Mouse (Mus musculus) neural tube, embryonic 15.5 days (tissue): Measurements from ENCODE around the gene Wnt7a. TPM values are rescaled to one million over a fixed set of nuclear protein-coding genes. Genes with fewer than 3 reads are reported as not detected.

Experiments used
- ATAC-seq: fragments of 200-750 bp; cut with Nextera tagmentation; 2 replicates; pipeline ENCODE4 v1.8.0; 2017; ENCODE audit warnings: mild to moderate bottlenecking, moderate TSS enrichment, moderate library complexity; ENCODE audit not compliant: low FRiP score
- H3K27ac ChIP-seq: fragments of 300-500 bp; sonication (generic); replicated peaks from 2 replicates; pipeline ENCODE4 v1.5.1; 2015; ENCODE audit warnings: mild to moderate bottlenecking, inconsistent platforms
- H3K27me3 ChIP-seq: fragments of 300-500 bp; sonication (generic); replicated peaks from 2 replicates; pipeline ENCODE4 v1.6.1; 2015; ENCODE audit warnings: inconsistent platforms
- H3K36me3 ChIP-seq: fragments of 300-500 bp; sonication (generic); 2 replicates; pipeline ENCODE4 v1.6.1; 2015; ENCODE audit warnings: inconsistent platforms
- H3K4me1 ChIP-seq: fragments of 300-500 bp; sonication (generic); 2 replicates; pipeline ENCODE4 v1.6.1; 2015; ENCODE audit warnings: inconsistent platforms
- H3K4me2 ChIP-seq: fragments of 300-500 bp; sonication (generic); 2 replicates; pipeline ENCODE4 v1.6.1; 2015; ENCODE audit warnings: inconsistent platforms, mild to moderate bottlenecking, moderate library complexity
- H3K4me3 ChIP-seq: fragments of 300-500 bp; sonication (generic); replicated peaks from 2 replicates; pipeline ENCODE4 v1.5.1; 2015; ENCODE audit warnings: mild to moderate bottlenecking, inconsistent platforms
- H3K9ac ChIP-seq: fragments of 300-500 bp; sonication (generic); replicated peaks from 2 replicates; pipeline ENCODE4 v1.6.1; 2015; ENCODE audit warnings: mild to moderate bottlenecking, inconsistent platforms
- H3K9me3 ChIP-seq: fragments of 300-500 bp; sonication (generic); replicated peaks from 2 replicates; pipeline ENCODE4 v1.6.1; 2016; ENCODE audit warnings: inconsistent platforms
- WGBS: fragments of 180-500 bp; shearing (Covaris S2); methylation state at CpG from one replicate; pipeline ENCODE4 v1.1.7; 2015; ENCODE audit warnings: mixed read lengths; 5-methylcytosine and 5-hydroxymethylcytosine counted together
- polyA plus RNA-seq: library from polyadenylated mRNA; unstranded; fragments of >200 nt; fragmentation: Nextera tagmentation; extraction: Ambion mirVana; gene quantifications from 2 replicates; pipeline ENCODE4 v1.2.1, GENCODE M21; 2015

Wnt7a gene
- polyA plus RNA-seq, 1 experiment from 2014 or later: 9.5 TPM

DNA sequence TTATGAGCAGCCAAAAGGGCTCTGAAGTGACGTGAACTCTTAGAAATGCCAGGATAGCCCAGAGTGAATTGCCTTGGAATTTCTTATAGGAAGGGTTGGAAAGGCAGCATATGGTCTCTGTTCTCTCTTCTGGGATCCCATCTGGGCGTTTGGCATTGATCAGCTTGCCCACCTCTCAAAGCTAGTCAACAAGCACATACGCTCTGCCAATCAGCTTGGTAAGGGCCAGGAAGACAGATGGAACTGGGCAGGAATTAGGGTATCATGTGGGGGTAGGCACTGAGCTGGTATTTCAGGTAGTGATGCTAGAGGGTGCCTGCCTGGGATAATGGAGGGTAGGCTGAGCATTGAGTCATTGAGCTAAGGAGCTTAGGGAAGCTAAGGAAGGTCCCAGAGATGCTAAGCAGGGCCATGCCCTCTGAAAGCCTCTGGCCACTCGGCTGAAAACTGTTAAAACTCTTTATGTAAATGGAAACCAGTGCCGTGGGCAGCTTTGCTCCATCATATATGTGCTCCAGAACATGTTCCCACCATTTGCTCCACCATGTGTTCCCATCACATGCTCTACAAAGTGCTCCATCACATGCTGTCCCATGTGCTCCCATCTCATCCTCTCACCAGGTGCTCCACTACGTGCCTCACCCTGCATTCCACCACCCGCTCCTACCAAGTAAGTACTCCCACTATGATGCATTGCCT is 51.3 kb downstream of the Wnt7a start:
- no peak overlapping the region for H3K9ac ChIP-seq
- H3K4me1 ChIP-seq: peaks cover 12% of the 10 kb centered on the region
- no peak overlapping the region for H3K4me2 ChIP-seq
- H3K4me3 ChIP-seq: no peak overlapping the region
- H3K27me3 ChIP-seq: no peaks in the 10 kb centered on the region
- no peaks in the 10 kb centered on the region for H3K36me3 ChIP-seq
- no peaks in the 10 kb centered on the region for H3K9me3 ChIP-seq
- WGBS: 82% methylated on average over 7 of the region's 7 CpGs
- no peak overlapping the region for H3K27ac ChIP-seq
- no peak for ATAC-seq

DNA sequence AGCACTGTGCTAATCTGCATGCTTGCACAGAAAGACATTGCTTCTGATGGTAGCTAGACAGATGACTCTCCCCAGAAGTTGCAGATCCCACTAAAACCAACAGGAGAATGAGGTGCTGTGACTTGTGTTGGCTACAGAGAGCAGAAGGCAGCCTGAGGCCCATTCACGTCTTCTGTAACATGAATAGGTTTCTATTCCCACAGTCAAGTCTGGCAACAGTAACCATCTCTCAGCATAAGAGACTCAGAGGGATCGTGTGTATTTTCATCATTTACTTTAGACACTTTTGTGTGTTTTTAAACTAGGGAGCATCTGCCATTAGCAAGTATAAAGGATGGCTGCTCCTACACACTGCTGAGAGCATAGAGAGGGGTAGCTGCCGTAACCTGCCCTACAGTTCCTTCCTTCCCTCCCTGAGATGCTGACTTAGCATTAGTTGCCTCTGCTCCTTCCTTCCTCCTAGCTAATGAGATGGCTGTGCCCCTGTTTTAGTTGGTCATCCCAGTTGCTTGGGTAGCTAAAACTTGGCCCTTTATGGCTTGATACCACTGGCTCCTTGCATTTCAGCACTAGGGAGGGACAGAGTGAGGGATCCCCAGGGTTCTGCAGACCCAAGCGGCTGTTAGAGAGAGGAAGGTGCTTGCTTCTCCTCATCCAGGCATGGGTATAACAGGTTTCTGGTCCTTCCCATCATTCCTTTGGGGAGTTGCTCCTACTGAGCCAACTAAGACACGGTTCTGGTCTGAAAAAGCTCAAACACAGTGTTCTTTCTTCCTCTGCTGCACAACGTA is 52.1 kb downstream of the Wnt7a start:
- Histone ChIP-seq H3K27ac (no peak overlapping the region), H3K27me3 (no peaks in the 10 kb centered on the region), H3K4me3 (no peak overlapping the region), H3K36me3 (no peaks in the 10 kb centered on the region), H3K4me1 (peaks cover 12% of the 10 kb centered on the region), H3K4me2 (no peak overlapping the region), H3K9me3 (no peaks in the 10 kb centered on the region), H3K9ac (no peak overlapping the region)
- ATAC-seq: no peak
- WGBS: 76% methylated on average over 6 of the region's 6 CpGs

DNA sequence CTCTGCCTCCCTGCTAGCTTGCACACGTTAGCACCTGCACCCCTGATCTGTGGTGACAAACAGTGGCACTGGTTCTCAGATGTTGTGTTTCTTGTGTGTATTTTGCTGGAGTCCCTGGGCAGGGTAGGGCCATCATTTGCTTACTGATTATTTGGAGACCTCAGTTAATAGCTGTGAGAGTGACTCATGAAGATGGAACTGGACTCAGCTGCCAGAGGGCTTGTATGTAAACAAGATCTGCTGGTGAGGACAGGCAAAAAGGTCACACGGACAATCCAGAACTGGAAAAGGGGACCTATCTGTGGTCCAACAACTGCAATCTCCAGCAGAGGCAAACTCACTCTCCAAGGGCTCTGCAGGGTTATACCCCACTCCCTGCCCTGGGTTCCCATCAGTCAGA is 52.8 kb downstream of the Wnt7a start:
- no peak overlapping the region for H3K27ac ChIP-seq
- ATAC-seq: no peak
- no peaks in the 10 kb centered on the region for H3K9me3 ChIP-seq
- peaks cover 12% of the 10 kb centered on the region for H3K4me1 ChIP-seq
- no peak overlapping the region for H3K9ac ChIP-seq
- WGBS: 77% methylated on average over 2 of the region's 2 CpGs
- H3K27me3 ChIP-seq: no peaks in the 10 kb centered on the region
- H3K4me2 ChIP-seq: no peak overlapping the region
- no peak overlapping the region for H3K4me3 ChIP-seq
- no peaks in the 10 kb centered on the region for H3K36me3 ChIP-seq

DNA sequence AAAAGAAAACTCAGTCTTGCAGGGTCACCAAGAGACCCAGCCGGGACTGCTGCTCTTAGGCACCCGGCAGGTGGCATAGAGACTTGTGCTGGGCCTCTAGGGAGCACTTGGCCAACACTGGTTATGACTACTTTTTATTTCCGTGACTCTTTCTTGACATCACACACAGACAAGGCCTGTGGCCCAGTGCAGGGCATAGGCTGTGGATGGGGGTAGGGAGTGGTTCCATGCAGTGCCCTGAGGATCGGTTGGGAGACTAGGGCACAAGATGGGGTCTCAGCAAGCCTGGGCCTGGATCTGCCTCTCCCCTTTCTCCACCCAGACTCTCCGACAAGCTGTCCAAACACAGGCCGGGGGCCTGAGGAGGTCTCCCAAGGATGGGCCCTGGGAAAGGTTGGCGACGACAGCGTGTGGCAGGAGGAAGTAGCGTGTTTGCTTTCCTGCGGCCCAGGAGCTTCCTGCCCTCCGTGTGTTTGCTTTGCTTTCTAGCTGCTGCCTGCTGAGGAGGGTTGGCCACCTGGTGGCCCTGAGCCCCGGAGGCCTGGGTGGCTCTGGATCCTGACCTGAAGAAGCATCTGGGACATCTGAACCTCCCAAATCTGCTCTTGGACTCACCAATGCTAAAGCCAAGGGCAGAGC is 53.8 kb downstream of the Wnt7a start:
- WGBS: 79% methylated on average over 13 of the region's 13 CpGs
- no peak for ATAC-seq
- Histone ChIP-seq H3K27ac (no peak overlapping the region), H3K27me3 (no peaks in the 10 kb centered on the region), H3K4me3 (no peak overlapping the region), H3K9ac (no peak overlapping the region), H3K4me2 (no peak overlapping the region), H3K9me3 (no peaks in the 10 kb centered on the region), H3K36me3 (no peaks in the 10 kb centered on the region), H3K4me1 (peaks cover 12% of the 10 kb centered on the region)

DNA sequence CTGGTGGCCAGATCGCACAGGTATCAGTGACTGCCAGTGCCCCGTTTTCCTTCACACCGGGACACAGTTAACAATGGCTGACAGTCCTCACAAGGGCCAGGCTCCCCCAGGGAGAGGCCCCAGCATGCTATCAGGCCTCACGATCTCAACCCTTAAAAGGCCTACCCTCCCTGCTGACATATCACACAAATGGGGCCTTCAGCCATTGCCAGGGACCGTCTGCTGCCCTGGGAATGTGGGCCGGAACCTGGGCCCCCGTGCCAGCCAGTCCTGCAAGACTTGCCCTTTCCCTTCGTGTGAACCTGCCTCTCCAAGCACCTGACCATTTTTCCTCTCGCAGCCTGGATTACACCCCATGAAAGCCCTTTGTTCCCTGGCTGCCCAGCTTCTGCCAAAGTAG is 61.5 kb downstream of the Wnt7a start:
- no peaks in the 10 kb centered on the region for H3K9me3 ChIP-seq
- H3K9ac ChIP-seq: no peak overlapping the region
- 43% methylated on average over 9 of the region's 9 CpGs for WGBS
- no peak overlapping the region for H3K4me2 ChIP-seq
- H3K27ac ChIP-seq: no peak overlapping the region
- no peak for ATAC-seq
- peaks cover 31% of the 10 kb centered on the region for H3K4me1 ChIP-seq
- H3K27me3 ChIP-seq: no peaks in the 10 kb centered on the region
- H3K4me3 ChIP-seq: no peak overlapping the region
- H3K36me3 ChIP-seq: no peaks in the 10 kb centered on the region

DNA sequence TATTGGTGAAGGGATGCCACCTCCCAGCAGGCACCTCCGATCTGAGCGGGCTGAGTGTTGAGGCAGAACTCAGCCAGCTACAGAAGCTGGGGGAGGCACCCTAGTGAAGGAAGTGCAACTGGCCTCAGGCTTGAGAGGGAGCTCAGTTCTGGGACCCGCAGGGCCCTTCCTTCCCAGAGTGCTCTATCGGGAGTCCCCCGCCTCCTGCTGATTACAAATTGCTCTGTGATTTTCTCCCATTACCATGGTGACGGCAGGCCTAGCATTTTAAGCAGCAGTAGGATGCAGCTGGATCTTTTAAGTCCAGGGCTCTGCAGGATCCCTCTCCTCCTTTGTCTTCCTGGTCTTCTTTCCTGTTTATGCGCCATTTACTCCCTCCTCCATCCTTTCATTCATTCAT is 63.4 kb downstream of the Wnt7a start:
- no peak overlapping the region for H3K4me3 ChIP-seq
- H3K27me3 ChIP-seq: no peaks in the 10 kb centered on the region
- no peaks in the 10 kb centered on the region for H3K9me3 ChIP-seq
- no peak overlapping the region for H3K9ac ChIP-seq
- peak; percentile 78 for ATAC-seq
- no peak overlapping the region for H3K4me2 ChIP-seq
- WGBS: 8% methylated on average over 7 of the region's 7 CpGs
- H3K36me3 ChIP-seq: no peaks in the 10 kb centered on the region
- peak overlapping the region; percentile 80 for H3K27ac ChIP-seq
- H3K4me1 ChIP-seq: peaks cover 42% of the 10 kb centered on the region

DNA sequence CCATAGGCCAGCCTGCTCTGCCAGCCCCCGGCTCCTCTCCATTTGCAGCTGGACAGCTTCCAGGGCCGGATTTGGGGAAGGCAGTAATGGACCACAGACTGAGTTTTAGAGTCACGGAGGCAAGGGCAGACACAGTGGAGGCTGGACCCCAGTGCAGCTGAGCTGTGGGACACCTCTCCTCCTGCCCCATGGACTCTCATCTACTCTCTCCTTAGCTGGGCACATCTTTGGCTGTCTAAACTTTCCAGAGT is 64.3 kb downstream of the Wnt7a start:
- 22% methylated on average over 3 of the region's 3 CpGs for WGBS
- no peak for ATAC-seq
- no peaks in the 10 kb centered on the region for H3K9me3 ChIP-seq
- no peak overlapping the region; the same call in 1 of the 2 replicates for H3K9ac ChIP-seq
- no peak overlapping the region for H3K4me3 ChIP-seq
- no peak overlapping the region for H3K4me2 ChIP-seq
- H3K4me1 ChIP-seq: peaks cover 42% of the 10 kb centered on the region
- peak overlapping the region; percentile 80 for H3K27ac ChIP-seq
- no peaks in the 10 kb centered on the region for H3K36me3 ChIP-seq
- no peaks in the 10 kb centered on the region for H3K27me3 ChIP-seq

DNA sequence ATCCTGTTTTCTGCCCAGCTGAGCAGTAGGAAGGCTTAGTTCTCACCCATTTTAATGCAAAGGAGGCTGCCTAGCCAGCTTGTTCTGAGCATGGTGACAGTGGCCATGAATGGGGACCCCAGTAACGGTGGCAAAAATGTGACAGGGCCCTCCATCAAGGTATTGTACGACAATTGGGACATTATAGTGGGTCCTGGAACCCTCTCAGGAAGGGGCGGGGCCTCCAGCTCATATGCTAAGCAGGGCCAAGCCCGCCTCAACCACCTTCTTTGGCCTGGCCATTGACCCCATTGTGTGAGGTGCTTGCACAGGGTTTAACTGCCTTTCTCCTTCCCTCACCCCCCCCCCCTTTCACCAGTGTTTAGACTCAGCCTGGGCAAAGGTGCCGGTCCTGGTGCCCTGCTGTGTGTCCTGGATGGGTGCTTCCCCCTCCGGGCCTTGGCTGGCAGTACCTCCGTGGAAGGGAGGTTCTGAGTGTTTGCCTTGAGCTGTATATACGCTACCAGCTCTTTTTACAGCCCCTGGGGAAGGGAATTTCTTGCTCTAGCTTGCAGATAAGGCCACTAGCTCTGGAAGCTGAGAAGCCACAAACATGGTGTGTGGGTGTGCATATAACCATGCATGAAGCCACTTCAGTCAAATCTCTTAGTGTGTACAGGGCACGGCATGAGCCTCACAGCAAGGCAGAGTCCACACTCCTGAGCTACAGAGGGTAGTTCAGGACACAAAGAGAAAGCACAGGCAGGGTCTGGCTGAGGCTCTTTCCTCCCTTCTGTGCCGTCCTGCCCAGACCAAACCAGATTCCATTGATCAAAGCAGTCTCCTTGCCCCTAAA is 64.9 kb downstream of the Wnt7a start:
- Histone ChIP-seq H3K9me3 (no peaks in the 10 kb centered on the region), H3K4me3 (no peak overlapping the region), H3K36me3 (no peaks in the 10 kb centered on the region), H3K4me1 (peaks cover 42% of the 10 kb centered on the region), H3K27me3 (no peaks in the 10 kb centered on the region), H3K27ac (peak overlapping the region; percentile 80), H3K4me2 (no peak overlapping the region), H3K9ac (no peak overlapping the region; the same call in 1 of the 2 replicates)
- peak; percentile 69 for ATAC-seq
- 13% methylated on average over 10 of the region's 10 CpGs for WGBS

DNA sequence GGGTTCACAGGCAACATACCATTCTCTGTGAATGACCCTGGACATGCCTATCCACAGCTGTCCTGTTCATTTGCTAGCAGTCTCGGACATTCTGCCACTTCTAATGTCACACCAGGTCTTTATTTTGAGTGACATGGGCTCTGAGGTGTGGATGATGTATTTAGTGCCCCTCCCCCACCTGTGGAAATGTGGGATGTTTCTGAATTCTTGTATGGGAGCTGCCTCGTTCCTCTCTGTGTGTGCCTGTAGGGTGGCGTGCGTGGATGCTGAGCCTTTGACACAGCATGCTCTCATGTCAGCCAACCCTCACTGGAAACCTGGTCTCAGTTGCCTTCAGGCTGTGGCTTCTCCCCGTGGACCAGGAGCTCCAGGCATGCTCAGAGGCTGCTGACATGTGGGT is 66.1 kb downstream of the Wnt7a start:
- Histone ChIP-seq H3K36me3 (no peaks in the 10 kb centered on the region), H3K27me3 (no peaks in the 10 kb centered on the region), H3K4me2 (no peak overlapping the region), H3K9me3 (no peaks in the 10 kb centered on the region), H3K9ac (no peak overlapping the region), H3K27ac (peak overlapping the region; percentile 4; the same call in 1 of the 2 replicates), H3K4me3 (no peak overlapping the region), H3K4me1 (peaks cover 42% of the 10 kb centered on the region)
- no peak for ATAC-seq
- WGBS: 54% methylated on average over 5 of the region's 5 CpGs

DNA sequence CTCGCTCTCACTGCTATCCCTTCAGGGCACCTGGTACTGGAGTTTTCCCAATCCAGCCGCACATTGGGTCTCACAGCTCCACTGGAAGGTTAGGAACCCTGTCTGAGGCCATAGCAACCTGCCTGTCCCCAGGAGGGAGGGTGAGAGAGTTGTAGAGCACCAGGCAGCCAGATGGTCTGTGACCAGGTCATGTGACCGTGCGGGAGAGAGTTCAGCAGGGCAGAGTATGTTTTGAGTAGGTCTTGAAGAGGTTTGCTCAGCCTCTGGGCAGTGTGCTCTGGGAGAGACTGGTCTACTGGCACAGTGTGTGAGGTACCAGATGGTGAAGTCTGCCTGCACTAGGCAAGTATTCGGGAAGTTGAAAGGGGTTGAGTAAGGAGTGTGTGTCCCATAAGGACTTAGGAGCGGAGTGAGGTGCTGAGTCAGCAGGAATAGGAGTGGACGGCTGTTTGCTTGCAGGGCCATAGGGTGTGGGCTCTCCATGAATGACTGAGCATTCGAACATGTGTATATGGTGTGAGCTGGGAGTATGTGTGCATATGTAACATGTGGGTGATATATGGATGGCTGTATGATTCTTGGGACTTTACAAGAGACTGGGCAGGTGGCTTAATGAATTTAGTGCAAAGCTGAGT is 71.4 kb downstream of the Wnt7a start:
- H3K27me3 ChIP-seq: no peaks in the 10 kb centered on the region
- no peaks in the 10 kb centered on the region for H3K36me3 ChIP-seq
- no peak overlapping the region for H3K4me3 ChIP-seq
- 73% methylated on average over 8 of the region's 8 CpGs for WGBS
- H3K9ac ChIP-seq: no peak overlapping the region
- H3K9me3 ChIP-seq: no peaks in the 10 kb centered on the region
- H3K4me2 ChIP-seq: no peak overlapping the region
- H3K4me1 ChIP-seq: peaks cover 21% of the 10 kb centered on the region
- no peak overlapping the region for H3K27ac ChIP-seq
- ATAC-seq: no peak

DNA sequence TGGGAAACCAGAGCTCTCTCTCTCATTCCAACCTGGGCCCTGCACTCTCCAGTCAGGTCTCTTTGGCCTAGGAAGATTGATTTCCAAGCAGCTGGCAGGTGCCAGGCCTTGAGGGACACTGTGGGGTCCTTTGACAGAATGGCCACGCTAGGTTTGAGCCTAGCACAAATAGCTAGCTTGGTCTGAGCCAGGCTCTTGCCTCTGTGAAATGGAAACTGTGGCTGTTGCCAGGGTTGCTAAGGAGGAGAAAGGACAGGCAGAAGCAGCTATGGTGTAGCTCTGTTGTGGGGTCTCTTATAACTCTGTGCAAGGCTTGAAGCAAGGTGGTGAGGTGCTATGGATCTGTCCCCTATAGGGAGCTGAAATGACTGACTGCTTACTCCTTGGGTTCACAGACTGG is 75.7 kb downstream of the Wnt7a start:
- Histone ChIP-seq H3K4me1 (peaks cover 11% of the 10 kb centered on the region), H3K27me3 (no peaks in the 10 kb centered on the region), H3K9ac (no peak overlapping the region), H3K9me3 (no peaks in the 10 kb centered on the region), H3K4me2 (no peak overlapping the region), H3K4me3 (no peak overlapping the region), H3K27ac (0 out of 2 replicates have a peak overlapping the region, but pooled peaks have one; percentile 33), H3K36me3 (no peaks in the 10 kb centered on the region)
- no peak for ATAC-seq
- 55% methylated on average over 1 of the region's 1 CpGs for WGBS
